Mouse (Mus musculus): ENCODE results near the gene Bhlhb9. TPM values are rescaled to one million over a fixed set of nuclear protein-coding genes. Genes with fewer than 3 reads are reported as not detected.

Bhlhb9 gene
- total and polyA plus RNA-seq, 3 experiments: 13.8 to 29.3 (median 24.7) TPM

DNA sequence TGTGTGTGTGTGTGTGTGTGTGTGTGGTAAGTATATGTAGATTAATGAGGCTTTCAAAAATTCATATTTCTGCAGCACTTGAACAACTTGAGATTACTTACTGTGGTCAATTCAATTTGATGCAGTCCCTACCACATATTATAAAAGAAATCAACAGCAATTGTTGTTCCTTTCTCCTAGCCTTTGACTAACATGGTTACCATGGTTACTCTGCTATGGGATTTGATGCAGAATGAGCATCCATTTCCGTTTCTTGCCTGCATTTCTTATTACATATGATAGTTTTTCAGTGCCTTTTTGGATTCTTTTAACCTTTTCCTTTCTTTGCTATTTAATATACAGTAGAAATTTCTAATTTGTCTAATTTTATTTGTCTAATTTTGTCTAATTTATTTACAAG, 119.7 kb downstream of the Bhlhb9 start:
- dilution Hi-C loops (cut with MboI; ENCODE audit: extremely low pct_ligation_motif_present, extremely low pct_unique_long_range_greater_than_20kb, low sequenced_read_pairs) (no loop called here), in situ Hi-C loops (cut with MboI; ENCODE audit: low pct_ligation_motif_present, low pct_unique_long_range_greater_than_20kb, low sequenced_read_pairs) (no loop called here)
- no peak overlapping the region for H3K4me3 ChIP-seq (replicated peaks in 1 of 3; ENCODE audit: low read depth in 2 of 3, low read length in 2 of 3, poor library complexity in 1 of 3)
- no peaks in the 10 kb centered on the region for H3K27me3 ChIP-seq (replicated peaks)
- H3K27ac ChIP-seq (ENCODE audit: insufficient read depth, low read depth): no peak overlapping the region
- H3K9me3 ChIP-seq (replicated peaks; ENCODE audit: low read length): no peaks in the 10 kb centered on the region
- no peak for TF ChIP-seq POLR2A (IDR thresholded peaks at IDR 0.05; ENCODE audit: low read depth, low read length)
- TF ChIP-seq PAX5 (IDR thresholded peaks at IDR 0.05; ENCODE audit: low read length): no peak
- no peak for TF ChIP-seq SIN3A (IDR thresholded peaks at IDR 0.05; ENCODE audit: low read length)
- TF ChIP-seq JUND (conservative IDR thresholded peaks at IDR 0.05; ENCODE audit: low read depth, low read length): no peak
- TF ChIP-seq POLR2AphosphoS2 (IDR thresholded peaks at IDR 0.05; ENCODE audit: low read depth, low read length): no peak
- no peak for TF ChIP-seq JUN (IDR thresholded peaks at IDR 0.05; ENCODE audit: insufficient read depth, low read depth, low read length)
- TF ChIP-seq NRF1 (IDR thresholded peaks at IDR 0.05; ENCODE audit: low read depth, low read length): no peak
- TF ChIP-seq RCOR1 (conservative IDR thresholded peaks at IDR 0.05; ENCODE audit: low read depth, low read length): no peak
- TF ChIP-seq MAFK (IDR thresholded peaks at IDR 0.05; ENCODE audit: insufficient replicate concordance, low read length): no peak
- TF ChIP-seq USF1 (IDR thresholded peaks at IDR 0.05; ENCODE audit: low read depth, low read length): no peak
- no peak for TF ChIP-seq ZNF384 (IDR thresholded peaks at IDR 0.05; ENCODE audit: low read depth, low read length)
- no peak for TF ChIP-seq EP300 (IDR thresholded peaks at IDR 0.05; ENCODE audit: low read length)
- no peak for TF ChIP-seq SMC3 (IDR thresholded peaks at IDR 0.05; ENCODE audit: low read depth, low read length)
- TF ChIP-seq MXI1 (IDR thresholded peaks at IDR 0.05; ENCODE audit: low read depth, low read length): no peak
- TF ChIP-seq TBP (conservative IDR thresholded peaks at IDR 0.05; ENCODE audit: low read depth, low read length): no peak
- TF ChIP-seq IRF4 (IDR thresholded peaks at IDR 0.05; ENCODE audit: low read depth, low read length): no peak
- no peak for TF ChIP-seq GABPA (IDR thresholded peaks at IDR 0.05; ENCODE audit: insufficient replicate concordance, low read depth, low read length)
- TF ChIP-seq HCFC1 (IDR thresholded peaks at IDR 0.05; ENCODE audit: low read depth, low read length): no peak
- TF ChIP-seq ZKSCAN1 (IDR thresholded peaks at IDR 0.05; ENCODE audit: borderline replicate concordance, low read depth, low read length): no peak
- TF ChIP-seq ZMIZ1 (IDR thresholded peaks at IDR 0.05; ENCODE audit: low read depth, low read length): no peak
- H3K9ac ChIP-seq (ENCODE audit: insufficient read depth, low read depth): no peak overlapping the region
- H3K4me1 ChIP-seq (ENCODE audit: control insufficient read depth in 1 of 2, insufficient read depth in 2 of 2): 0 out of 4 replicates have a peak, but pooled peaks cover 0 to 3% of the 10 kb centered on the region in 2 experiments
- H3K79me2 ChIP-seq (replicated peaks; ENCODE audit: control insufficient read depth, extremely low read depth, insufficient read depth, poor library complexity, severe bottlenecking): no peaks in the 10 kb centered on the region
- H3K4me2 ChIP-seq (ENCODE audit: insufficient read depth, low read depth, poor library complexity, severe bottlenecking): no peak overlapping the region
- DNase-seq (ENCODE audit: extremely low read depth): no peak
- H3K36me3 ChIP-seq (replicated peaks in 1 of 2; ENCODE audit: control insufficient read depth in 1 of 2, insufficient read depth in 1 of 2, low read length in 1 of 2): no peaks in the 10 kb centered on the region

DNA sequence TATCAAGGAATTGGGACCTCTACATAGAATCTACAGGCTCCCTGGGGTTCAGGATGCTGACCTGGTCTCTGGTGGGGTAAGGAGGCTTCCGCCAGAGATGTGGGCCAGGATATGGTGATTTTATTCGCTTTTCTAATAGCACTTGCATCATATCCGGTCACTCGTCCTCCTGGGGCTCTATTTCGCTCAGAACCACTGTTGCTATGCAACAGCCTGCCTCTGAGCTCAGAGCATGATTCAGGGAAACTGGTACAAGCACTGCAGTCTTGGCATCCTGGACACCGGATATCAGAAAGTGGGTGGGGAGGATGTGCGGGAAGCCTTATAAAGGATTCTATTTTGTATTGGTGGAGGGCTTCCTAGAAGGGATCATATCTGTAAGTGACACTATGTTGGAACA, 124.8 kb downstream of the Bhlhb9 start:
- H3K36me3 ChIP-seq (replicated peaks in 1 of 2; ENCODE audit: control insufficient read depth in 1 of 2, insufficient read depth in 1 of 2, low read length in 1 of 2): no peaks in the 10 kb centered on the region
- dilution Hi-C loops (cut with MboI; ENCODE audit: extremely low pct_ligation_motif_present, extremely low pct_unique_long_range_greater_than_20kb, low sequenced_read_pairs): no loop called here

More for the DNA sequence above, 124.8 kb downstream of the Bhlhb9 start:
- no peak overlapping the region for H3K4me3 ChIP-seq (replicated peaks in 1 of 3; ENCODE audit: low read depth in 2 of 3, low read length in 2 of 3, poor library complexity in 1 of 3)
- H3K9me3 ChIP-seq (replicated peaks; ENCODE audit: low read length): no peaks in the 10 kb centered on the region
- H3K4me1 ChIP-seq (ENCODE audit: control insufficient read depth in 1 of 2, insufficient read depth in 2 of 2): 0 out of 4 replicates have a peak, but pooled peaks cover 0 to 3% of the 10 kb centered on the region in 2 experiments
- H3K79me2 ChIP-seq (replicated peaks; ENCODE audit: control insufficient read depth, extremely low read depth, insufficient read depth, poor library complexity, severe bottlenecking): no peaks in the 10 kb centered on the region
- TF ChIP-seq EP300 (IDR thresholded peaks at IDR 0.05; ENCODE audit: low read length) (no peak), CHD2 (IDR thresholded peaks at IDR 0.05; ENCODE audit: low read length) (no peak), ZNF384 (IDR thresholded peaks at IDR 0.05; ENCODE audit: low read depth, low read length) (no peak), ELF1 (IDR thresholded peaks at IDR 0.05; ENCODE audit: low read depth, low read length) (no peak), MAFK (IDR thresholded peaks at IDR 0.05; ENCODE audit: insufficient replicate concordance, low read length) (no peak), TCF12 (IDR thresholded peaks at IDR 0.05; ENCODE audit: low read depth, low read length) (no peak), TBP (conservative IDR thresholded peaks at IDR 0.05; ENCODE audit: low read depth, low read length) (no peak), KAT2A (IDR thresholded peaks at IDR 0.05; ENCODE audit: insufficient replicate concordance, low read length) (no peak), RCOR1 (conservative IDR thresholded peaks at IDR 0.05; ENCODE audit: low read depth, low read length) (no peak)
- in situ Hi-C loops (cut with MboI; ENCODE audit: low pct_ligation_motif_present, low pct_unique_long_range_greater_than_20kb, low sequenced_read_pairs): no loop called here
- H3K9ac ChIP-seq (ENCODE audit: insufficient read depth, low read depth): no peak overlapping the region
- DNase-seq (ENCODE audit: extremely low read depth): no peak
- no peaks in the 10 kb centered on the region for H3K27me3 ChIP-seq (replicated peaks)
- H3K27ac ChIP-seq (ENCODE audit: insufficient read depth, low read depth): no peak overlapping the region
- no peak overlapping the region for H3K4me2 ChIP-seq (ENCODE audit: insufficient read depth, low read depth, poor library complexity, severe bottlenecking)

Measured in CH12.LX (cell line).